Mouse (Mus musculus) heart, postnatal 36 days (tissue): Measurements from ENCODE around the gene Crispld2. TPM values are rescaled to one million over a fixed set of nuclear protein-coding genes. Genes with fewer than 3 reads are reported as not detected.

ENCODE experiments used
- DNase-seq, 2 experiments: peaks; one replicate each; pipeline ENCODE4 v3.0.0; 2021 to 2022
- intact Hi-C: fragments of 180-260 bp; cut with DNase I; formaldehyde crosslinking; loops from one replicate; pipeline ENCODE4 v1.15.1; 2025
- total RNA-seq, 2 experiments: library from RNA; stranded (reverse); gene quantifications; 2 replicates each; pipeline ENCODE4 v1.2.3; 2021

Crispld2 gene
- total RNA-seq, 2 experiments from 2014 or later, result 22.5 to 29.5 TPM

GRCm38 (mm10) chr8:120026991-120027390 is 34.8 kb downstream of the Crispld2 start:
- no peak for DNase-seq
- intact Hi-C loops, result no loop called here

GRCm38 (mm10) chr8:120030447-120030846 is 38.2 kb downstream of the Crispld2 start:
- intact Hi-C loops, result no loop called here
- DNase-seq, result no peak

DNA sequence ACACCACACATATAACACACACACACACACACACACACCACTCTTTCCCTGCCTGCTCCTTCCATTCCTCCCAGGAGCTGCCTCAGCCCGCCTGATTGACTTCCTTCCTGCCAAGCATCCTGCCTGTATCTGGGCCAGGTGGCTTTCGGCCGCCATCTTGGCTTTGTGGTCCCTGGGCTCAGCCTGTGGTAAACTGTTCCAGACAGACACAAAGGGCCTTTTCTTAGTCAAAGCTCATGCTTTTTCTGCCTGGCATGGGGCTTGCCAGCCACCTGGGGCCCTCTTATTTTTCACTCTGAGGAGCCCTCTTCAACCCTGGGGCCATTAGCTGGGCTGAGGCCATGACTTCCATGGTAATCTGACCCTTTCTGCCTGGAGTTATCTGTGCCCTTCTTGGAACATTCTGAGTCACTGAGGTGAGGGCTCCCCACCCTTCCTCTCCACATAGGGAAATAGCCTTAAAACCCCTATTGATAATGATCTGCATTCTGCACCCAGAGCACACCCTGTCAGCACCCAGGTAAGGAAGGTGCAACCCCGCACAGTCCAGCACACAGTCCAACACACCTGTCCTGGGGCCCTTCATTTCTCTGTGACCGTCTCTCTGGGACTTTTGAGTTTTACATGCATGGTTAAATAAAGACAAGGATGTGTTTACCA is 40.4 kb downstream of the Crispld2 start:
- no peak for DNase-seq
- intact Hi-C loops, result no loop called here

- intact Hi-C loops, result no loop called here
- no peak for DNase-seq
Measured at GRCm38 (mm10) chr8:120034471-120034870, 42.2 kb downstream of the Crispld2 start.

- intact Hi-C loops, result loop anchor here (2.0 kb wide), 1 partner anchor 31 kb away; no protein-coding TSS in a partner anchor
- no peak for DNase-seq
Measured at GRCm38 (mm10) chr8:120036111-120036510, 43.9 kb downstream of the Crispld2 start.

GRCm38 (mm10) chr8:120036578-120036977 is 44.3 kb downstream of the Crispld2 start:
- intact Hi-C loops, result loop anchor here (2.0 kb wide), 1 partner anchor 32 kb away; no protein-coding TSS in a partner anchor
- DNase-seq, result no peak

DNA sequence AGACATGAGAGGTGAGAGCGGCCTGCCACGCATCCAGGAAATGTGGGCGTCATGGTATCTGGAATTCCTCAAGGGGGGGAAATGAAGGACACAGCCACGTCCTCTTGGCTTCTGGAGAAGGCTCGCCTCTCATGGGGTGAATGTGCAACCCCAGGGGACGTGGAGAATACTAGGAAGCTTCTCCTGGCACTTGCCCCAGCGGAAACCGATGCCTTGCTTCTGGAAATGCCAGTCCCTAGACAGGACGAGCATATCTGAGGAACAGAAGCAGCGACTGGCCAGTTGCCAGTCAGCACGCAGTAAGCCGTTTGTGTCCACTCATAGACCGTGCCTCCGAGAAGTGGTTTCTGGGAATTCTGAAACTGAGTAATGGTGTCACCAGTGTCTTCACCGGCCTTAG is 45.0 kb downstream of the Crispld2 start:
- DNase-seq, result peak in 1 of 2 experiments; percentile 36
- intact Hi-C loops, result loop anchor here (2.0 kb wide), 1 partner anchor 32 kb away; no protein-coding TSS in a partner anchor

- intact Hi-C loops, result loop anchor here (2.0 kb wide), 1 partner anchor 33 kb away; no protein-coding TSS in a partner anchor
- DNase-seq, result no peak
Measured at GRCm38 (mm10) chr8:120037611-120038010, 45.4 kb downstream of the Crispld2 start.

DNA sequence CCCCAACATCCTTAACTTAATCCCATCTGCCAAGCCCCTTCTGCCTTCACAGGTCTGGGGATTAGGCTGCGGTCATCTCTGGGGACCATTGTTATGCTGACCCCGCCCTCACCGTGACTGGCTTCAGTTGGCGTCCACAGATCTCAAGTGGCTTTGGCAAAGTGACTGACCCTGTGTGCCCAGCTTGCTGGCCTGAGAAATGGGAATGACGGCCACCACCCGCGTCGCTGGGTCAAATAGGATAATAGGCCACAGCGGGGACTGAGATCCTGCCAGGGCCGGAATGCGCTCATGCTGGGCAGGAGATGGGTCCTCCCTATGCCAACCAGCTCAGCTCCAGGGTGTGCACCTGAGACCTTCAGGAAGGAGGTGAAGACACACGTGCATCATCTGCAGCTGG is 46.5 kb downstream of the Crispld2 start:
- intact Hi-C loops, result no loop called here
- no peak for DNase-seq

- intact Hi-C loops, result no loop called here
Measured at GRCm38 (mm10) chr8:120039313-120039919, 47.2 kb downstream of the Crispld2 start.

DNA sequence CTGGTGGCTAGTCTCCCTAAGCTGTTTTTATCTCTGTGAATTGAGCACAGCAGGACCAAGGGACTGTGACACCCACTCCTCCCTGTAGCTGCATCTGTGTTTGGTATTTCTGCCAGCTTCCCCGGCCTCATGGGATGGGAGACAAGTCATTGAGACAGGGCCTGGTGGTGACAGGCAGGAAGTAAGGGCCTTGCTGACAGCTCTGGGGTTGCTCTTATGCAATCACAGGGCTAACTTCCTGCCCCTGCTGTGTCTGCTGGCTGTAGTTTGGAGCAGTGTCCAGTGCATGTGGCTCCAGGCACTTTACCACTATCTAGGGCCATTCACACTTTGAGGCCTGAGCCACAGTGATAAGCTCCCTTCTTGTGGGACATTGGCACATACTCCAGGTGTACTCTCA is 48.6 kb downstream of the Crispld2 start:
- intact Hi-C loops, result no loop called here
- DNase-seq, result peak; percentile 56 to 70

More at GRCm38 (mm10) chr8:120039313-120039919, 47.2 kb downstream of the Crispld2 start:
- no peak for DNase-seq

GRCm38 (mm10) chr8:120042542-120043312 is 50.5 kb downstream of the Crispld2 start:
- no peak for DNase-seq
- intact Hi-C loops, result no loop called here

DNA sequence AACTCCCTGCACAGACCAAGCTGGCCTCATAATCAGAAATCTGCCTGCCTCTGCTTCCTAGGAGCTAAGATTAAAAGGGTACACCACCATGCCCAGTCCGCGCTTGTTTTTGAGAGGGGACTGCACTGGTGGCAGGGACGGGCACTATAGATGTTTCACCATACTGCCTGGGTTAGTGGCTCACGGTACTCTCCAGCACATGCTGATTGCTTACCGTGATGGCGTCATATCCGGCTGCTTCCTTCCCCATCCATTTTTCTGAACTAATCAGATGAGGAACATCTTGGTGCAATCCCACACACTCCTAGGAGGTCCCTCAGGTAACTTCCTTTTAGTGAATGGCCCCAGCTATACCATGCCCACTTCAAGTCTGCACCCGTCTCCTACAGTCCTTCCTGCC is 52.7 kb downstream of the Crispld2 start:
- intact Hi-C loops, result no loop called here
- DNase-seq, result no peak

GRCm38 (mm10) chr8:120045471-120045870 is 53.2 kb downstream of the Crispld2 start:
- no peak for DNase-seq
- intact Hi-C loops, result no loop called here

GRCm38 (mm10) chr8:120046258-120047020 is 54.2 kb downstream of the Crispld2 start:
- intact Hi-C loops, result no loop called here
- DNase-seq, result peak; percentile 84 to 93

GRCm38 (mm10) chr8:120049949-120050348 is 57.7 kb downstream of the Crispld2 start:
- intact Hi-C loops, result no loop called here
- no peak for DNase-seq

DNA sequence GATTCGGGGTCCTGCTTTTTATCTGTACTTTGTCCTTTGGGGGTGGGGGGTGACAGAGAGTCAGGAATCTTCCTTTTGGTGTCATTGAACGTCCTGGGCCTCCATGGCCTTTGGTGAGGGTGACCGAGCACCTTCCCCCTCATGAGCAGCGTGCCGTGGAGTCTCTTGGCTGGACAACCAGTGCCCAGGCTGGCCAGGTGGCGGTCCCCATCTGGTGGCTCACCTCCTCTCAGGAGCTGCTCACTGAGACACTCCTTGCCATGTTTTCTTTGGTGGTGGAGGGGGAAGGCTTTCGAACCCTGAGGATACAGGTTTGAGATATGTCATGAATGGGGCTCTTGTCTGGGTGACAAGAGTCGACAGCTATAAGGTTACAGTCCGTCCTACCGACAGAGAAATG is 58.1 kb downstream of the Crispld2 start:
- intact Hi-C loops, result no loop called here
- no peak for DNase-seq

DNA sequence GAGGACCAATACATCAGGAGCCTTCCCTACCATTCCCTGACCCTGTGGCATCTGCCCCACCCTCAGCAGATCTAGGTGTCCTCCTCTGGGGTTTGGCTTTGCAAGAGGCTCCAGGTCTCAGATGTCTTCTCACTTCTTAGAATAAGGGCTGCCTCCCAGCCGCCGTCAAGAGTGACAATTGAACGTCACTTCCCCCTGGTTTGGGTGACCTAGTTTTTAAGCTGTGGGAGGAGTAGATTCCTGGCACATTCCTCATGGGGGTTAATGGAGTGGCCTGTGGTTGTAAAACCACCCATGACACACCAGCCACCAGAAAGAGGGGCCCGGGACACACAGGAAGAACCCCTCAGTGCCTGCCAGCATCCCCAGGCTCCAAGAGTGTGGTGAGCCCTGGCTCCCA is 58.8 kb downstream of the Crispld2 start:
- no peak for DNase-seq

GRCm38 (mm10) chr8:120051908-120052307 is 59.7 kb downstream of the Crispld2 start:
- intact Hi-C loops, result no loop called here
- no peak for DNase-seq

More for the DNA sequence above, 58.8 kb downstream of the Crispld2 start:
- intact Hi-C loops, result no loop called here

- intact Hi-C loops, result no loop called here
- DNase-seq, result no peak
Measured at GRCm38 (mm10) chr8:120052318-120052717, 60.1 kb downstream of the Crispld2 start.

DNA sequence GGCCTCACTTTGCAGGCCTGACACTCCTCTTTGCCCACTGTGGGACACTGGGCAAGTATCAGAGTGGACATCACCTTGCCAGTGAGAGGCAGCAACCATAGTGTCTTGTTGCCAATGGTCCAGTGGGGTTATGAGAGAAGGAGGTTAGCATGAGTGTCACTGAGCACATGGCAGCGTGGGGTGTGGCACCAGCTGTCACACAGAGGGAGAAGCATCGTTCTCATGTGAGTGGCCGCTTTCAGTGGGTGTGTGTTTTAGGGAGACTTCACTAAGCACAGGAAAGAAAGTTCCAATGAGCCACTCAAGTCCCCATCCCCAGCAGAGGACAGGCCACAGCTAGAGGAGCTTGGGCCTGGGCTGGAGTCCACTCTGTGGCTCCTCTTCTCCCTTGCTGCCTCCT is 62.6 kb downstream of the Crispld2 start:
- intact Hi-C loops, result no loop called here
- no peak for DNase-seq
